Mouse (Mus musculus) stomach, embryonic 16.5 days (tissue): Measurements from ENCODE around the gene Cflar. TPM values are rescaled to one million over a fixed set of nuclear protein-coding genes. Genes with fewer than 3 reads are reported as not detected.
"Not testable (repeated sequence)": the region's sequence is repeated elsewhere in the genome, so short reads cannot be mapped to it uniquely, and the experiment has no call there.

Experiments
- ATAC-seq: fragments of 200-750 bp; cut with Nextera tagmentation; 2 replicates; pipeline ENCODE4 v1.8.0; 2017; ENCODE audit warnings: moderate number of reproducible peaks, moderate TSS enrichment; ENCODE audit not compliant: insufficient read depth, low FRiP score
- H3K27ac ChIP-seq: fragments of 300-500 bp; sonication (generic); 2 replicates; pipeline ENCODE4 v1.5.1; 2014; ENCODE audit warnings: low read length
- H3K27me3 ChIP-seq: fragments of 300-500 bp; sonication (generic); 2 replicates; pipeline ENCODE4 v1.6.1; 2014; ENCODE audit warnings: low read length, control low read depth, mixed read lengths; ENCODE audit not compliant: control insufficient read depth, insufficient read depth
- H3K36me3 ChIP-seq: fragments of 300-500 bp; sonication (generic); 2 replicates; pipeline ENCODE4 v1.6.1; 2014; ENCODE audit warnings: low read length; ENCODE audit not compliant: control insufficient read depth, insufficient read depth
- H3K4me1 ChIP-seq: fragments of 300-500 bp; sonication (generic); 2 replicates; pipeline ENCODE4 v1.6.1; 2014; ENCODE audit warnings: low read length, control low read depth, mixed read lengths; ENCODE audit not compliant: control insufficient read depth, insufficient read depth
- H3K4me2 ChIP-seq: fragments of 300-500 bp; sonication (generic); 2 replicates; pipeline ENCODE4 v1.6.1; 2014; ENCODE audit warnings: low read depth, low read length, mixed read lengths
- H3K4me3 ChIP-seq: fragments of 300-500 bp; sonication (generic); replicated peaks from 2 replicates; pipeline ENCODE4 v1.5.1; 2014; ENCODE audit warnings: mild to moderate bottlenecking, low read length
- H3K9ac ChIP-seq: fragments of 300-500 bp; sonication (generic); 2 replicates; pipeline ENCODE4 v1.6.1; 2014; ENCODE audit warnings: low read length
- H3K9me3 ChIP-seq: fragments of 300-500 bp; sonication (generic); replicated peaks from 2 replicates; pipeline ENCODE4 v1.6.1; 2016; ENCODE audit warnings: low read length, control low read depth; ENCODE audit not compliant: control insufficient read depth
- WGBS: fragments of 180-500 bp; shearing (Covaris S2); extraction: QIAGEN DNeasy Blood & Tissue Kit; methylation state at CpG from one replicate; pipeline ENCODE4 v1.1.7; 2014; 5-methylcytosine and 5-hydroxymethylcytosine counted together
- polyA plus RNA-seq: library from polyadenylated mRNA; unstranded; fragments of >200 nt; fragmentation: Nextera tagmentation; extraction: Ambion mirVana; gene quantifications from 2 replicates; pipeline ENCODE4 v1.2.1, GENCODE M21; 2015

Cflar gene
- polyA plus RNA-seq, 1 experiment from 2014 or later = 34.2 TPM

GRCm38 (mm10) chr1:58689426-58689825 is 21.9 kb upstream of the Cflar start:
- Histone ChIP-seq H3K9ac (no peak overlapping the region), H3K9me3 (no peaks in the 10 kb centered on the region), H3K4me3 (no peak overlapping the region), H3K36me3 (no peaks in the 10 kb centered on the region), H3K4me2 (no peak overlapping the region), H3K27ac (no peak overlapping the region), H3K27me3 (no peaks in the 10 kb centered on the region), H3K4me1 (no peaks in the 10 kb centered on the region)
- WGBS = 89% methylated on average over 1 of the region's 1 CpGs
- ATAC-seq = no peak

- Histone ChIP-seq H3K9ac (no peak overlapping the region), H3K27ac (peak overlapping the region; percentile 47; the same call in 1 of the 2 replicates), H3K4me3 (no peak overlapping the region), H3K27me3 (no peaks in the 10 kb centered on the region), H3K4me2 (no peak overlapping the region), H3K36me3 (no peaks in the 10 kb centered on the region), H3K4me1 (no peaks in the 10 kb centered on the region), H3K9me3 (no peaks in the 10 kb centered on the region)
- no peak for ATAC-seq
- 56% methylated on average over 6 of the region's 6 CpGs for WGBS
Measured at GRCm38 (mm10) chr1:58690006-58690744, 21.1 kb upstream of the Cflar start.

DNA sequence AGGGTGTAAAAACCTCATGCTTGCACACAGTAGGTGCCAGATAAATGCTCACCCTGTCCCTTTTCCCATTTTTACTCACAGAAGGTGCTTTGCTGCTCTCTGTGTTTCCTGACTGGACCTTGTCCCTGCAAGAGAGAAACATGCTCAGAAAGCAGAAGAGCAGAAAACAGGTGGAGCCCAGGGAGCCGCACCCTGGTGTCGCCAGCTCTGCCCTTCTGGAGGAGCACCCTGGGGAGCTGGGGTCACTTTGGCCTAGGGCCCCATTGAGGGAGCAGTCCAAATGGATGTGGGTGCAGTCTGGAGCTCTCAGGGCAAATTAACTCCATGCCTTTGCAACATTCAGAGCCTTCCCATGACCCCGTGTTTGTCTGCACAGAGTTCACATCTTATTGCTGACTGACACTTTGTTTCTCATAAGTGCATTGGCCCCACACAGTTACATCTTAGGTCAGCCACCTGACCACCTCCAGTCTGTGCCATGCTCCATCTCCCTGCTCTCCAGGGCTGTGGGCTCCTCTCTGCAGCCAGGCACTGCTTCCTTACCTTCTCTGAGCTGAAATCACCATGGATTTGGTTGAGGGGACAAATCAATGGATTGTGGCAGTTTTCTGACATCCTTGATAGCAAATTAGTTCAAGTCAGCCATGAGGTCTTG is 20.3 kb upstream of the Cflar start:
- WGBS = 66% methylated on average over 2 of the region's 3 CpGs
- H3K9me3 ChIP-seq, ATAC-seq, H3K4me3 ChIP-seq, H3K27ac ChIP-seq, H3K4me2 ChIP-seq, H3K4me1 ChIP-seq, H3K36me3 ChIP-seq, H3K9ac ChIP-seq, H3K27me3 ChIP-seq: not testable (repeated sequence)

DNA sequence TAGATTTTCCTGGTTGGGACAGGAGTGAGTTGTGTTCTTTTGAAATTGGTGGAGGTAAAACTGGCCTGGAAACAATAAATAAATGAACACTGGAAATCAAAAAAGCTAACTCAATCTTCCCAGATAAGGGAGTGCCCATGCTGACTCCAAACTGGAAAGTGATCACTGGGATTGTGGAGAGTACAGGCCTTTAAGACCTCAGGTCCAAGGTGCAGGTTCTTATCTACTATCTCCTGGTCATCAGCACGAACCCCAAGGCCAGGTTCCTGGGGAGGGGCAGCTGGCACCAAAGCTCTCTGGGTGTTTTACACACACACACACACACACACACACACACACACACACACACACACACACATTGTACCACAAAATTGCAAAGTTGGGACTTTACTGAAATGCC is 19.6 kb upstream of the Cflar start:
- not testable (repeated sequence) for H3K4me3 ChIP-seq, H3K36me3 ChIP-seq, H3K9ac ChIP-seq, ATAC-seq, H3K27ac ChIP-seq, H3K4me1 ChIP-seq, H3K27me3 ChIP-seq, H3K9me3 ChIP-seq, H3K4me2 ChIP-seq
- WGBS = 67% methylated on average over 1 of the region's 1 CpGs

DNA sequence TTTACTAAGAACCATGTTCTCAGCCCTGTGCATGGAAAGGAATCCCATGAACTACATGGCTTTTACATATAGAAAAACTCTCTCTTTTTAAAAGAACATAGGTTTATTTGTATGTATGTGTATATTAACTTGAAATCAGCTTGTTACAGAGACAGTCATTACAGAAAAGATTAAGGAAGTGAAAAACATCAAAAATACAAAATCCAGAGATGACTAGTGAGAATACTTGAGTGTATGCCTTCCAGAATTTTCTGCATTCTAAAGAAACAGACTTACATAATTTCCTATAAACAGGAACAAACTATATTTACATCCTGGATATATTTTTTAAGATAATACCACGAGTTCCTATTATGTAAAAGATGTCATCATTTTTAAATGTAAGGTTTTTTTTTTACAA is 17.6 kb upstream of the Cflar start:
- Histone ChIP-seq H3K9ac (no peak overlapping the region), H3K4me3 (no peak overlapping the region), H3K27ac (no peak overlapping the region), H3K4me1 (no peaks in the 10 kb centered on the region), H3K9me3 (no peaks in the 10 kb centered on the region), H3K36me3 (no peaks in the 10 kb centered on the region), H3K27me3 (no peaks in the 10 kb centered on the region), H3K4me2 (no peak overlapping the region)
- ATAC-seq = no peak
- 74% methylated on average over 1 of the region's 1 CpGs for WGBS

- 84% methylated on average over 4 of the region's 4 CpGs for WGBS
- H3K27ac ChIP-seq, H3K36me3 ChIP-seq, ATAC-seq, H3K9me3 ChIP-seq, H3K4me1 ChIP-seq, H3K27me3 ChIP-seq, H3K4me2 ChIP-seq, H3K4me3 ChIP-seq, H3K9ac ChIP-seq: not testable (repeated sequence)
Measured at GRCm38 (mm10) chr1:58695810-58696209, 15.5 kb upstream of the Cflar start, which contains the start of gene Als2cr12. Als2cr12 (minus strand) TSS chr1:58695989.

- 44% methylated on average over 1 of the region's 1 CpGs for WGBS
- H3K9me3 ChIP-seq, H3K4me3 ChIP-seq, ATAC-seq, H3K27ac ChIP-seq, H3K4me1 ChIP-seq, H3K27me3 ChIP-seq, H3K36me3 ChIP-seq, H3K4me2 ChIP-seq, H3K9ac ChIP-seq: not testable (repeated sequence)
Measured at GRCm38 (mm10) chr1:58697607-58698006, 13.7 kb upstream of the Cflar start.

- H3K9ac ChIP-seq = no peak overlapping the region
- no peak overlapping the region for H3K4me2 ChIP-seq
- 81% methylated on average over 4 of the region's 4 CpGs for WGBS
- H3K36me3 ChIP-seq = no peaks in the 10 kb centered on the region
- H3K27me3 ChIP-seq = no peaks in the 10 kb centered on the region
- no peaks in the 10 kb centered on the region for H3K9me3 ChIP-seq
- no peak for ATAC-seq
- no peak overlapping the region for H3K27ac ChIP-seq
- H3K4me1 ChIP-seq = no peaks in the 10 kb centered on the region
- no peak overlapping the region for H3K4me3 ChIP-seq
Measured at GRCm38 (mm10) chr1:58698781-58699180, 12.5 kb upstream of the Cflar start.

- Histone ChIP-seq H3K27ac (no peak overlapping the region), H3K4me3 (no peak overlapping the region), H3K27me3 (no peaks in the 10 kb centered on the region), H3K9me3 (no peaks in the 10 kb centered on the region), H3K4me1 (no peaks in the 10 kb centered on the region), H3K9ac (no peak overlapping the region), H3K4me2 (no peak overlapping the region), H3K36me3 (no peaks in the 10 kb centered on the region)
- ATAC-seq = no peak
- 51% methylated on average over 3 of the region's 3 CpGs for WGBS
Measured at GRCm38 (mm10) chr1:58699988-58700387, 11.3 kb upstream of the Cflar start.
